Mouse (Mus musculus): ENCODE data around the gene Cdk5rap1. TPM values are rescaled to one million over a fixed set of nuclear protein-coding genes. Genes with fewer than 3 reads are reported as not detected.

Gene Cdk5rap1
- 13.9 and 16.0 TPM in 2 replicates for polyA plus RNA-seq (2016; fragmentation: Nextera tagmentation; extraction: Ambion mirVana)

DNA sequence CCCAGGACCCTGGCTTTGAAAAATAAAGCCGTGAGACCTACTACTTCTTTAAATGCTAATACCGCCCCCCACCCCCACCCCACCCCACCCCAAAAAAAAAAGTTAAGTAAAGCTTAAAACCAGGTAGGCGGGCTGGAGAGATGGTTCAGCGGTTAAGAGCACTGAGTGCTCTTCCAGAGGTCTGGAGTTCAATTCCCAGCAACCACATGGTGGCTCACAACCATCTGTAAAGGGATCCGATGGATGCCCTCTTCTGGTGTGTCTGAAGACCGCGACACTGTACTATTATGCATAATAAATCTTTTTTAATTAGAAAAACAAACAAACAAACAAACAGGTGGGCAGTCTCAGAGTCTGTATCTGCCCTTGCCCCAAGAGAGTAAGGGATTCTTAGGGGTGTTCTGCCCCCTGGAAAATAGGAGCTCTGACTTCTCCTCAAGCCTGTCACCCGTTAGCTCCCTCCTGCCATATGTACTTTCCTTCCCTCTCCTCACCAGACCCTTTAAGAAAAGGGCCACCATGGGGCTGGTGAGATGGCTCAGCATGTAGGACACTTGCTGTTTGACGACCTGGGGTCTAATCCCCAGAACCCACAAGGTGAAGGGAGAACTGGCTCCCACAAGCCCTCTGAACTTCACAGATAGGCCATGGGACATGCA lies at the start of gene Cdk5rap1:
Cdk5rap1 (minus strand) TSS at position 169 of the 659 bp plus-strand sequence.
- no peak for DNase-seq (ENCODE audit: low spot score)
- H3K27ac ChIP-seq: peak within 1 kb of the TSS; percentile 95
- no peaks in the 10 kb centered on the region for H3K9me3 ChIP-seq
- WGBS: 13% methylated on average over 9 of the region's 9 CpGs
- no peaks in the 10 kb centered on the region for H3K27me3 ChIP-seq (ENCODE audit: insufficient read depth, poor library complexity, severe bottlenecking)
- H3K4me3 ChIP-seq: peak within 1 kb of the TSS; percentile 73
- H3K4me1 ChIP-seq (replicated peaks): peaks cover 10% of the 10 kb centered on the region; the same call in 1 of the 2 replicates
- H3K36me3 ChIP-seq: peaks cover 5% of the 10 kb centered on the region

DNA sequence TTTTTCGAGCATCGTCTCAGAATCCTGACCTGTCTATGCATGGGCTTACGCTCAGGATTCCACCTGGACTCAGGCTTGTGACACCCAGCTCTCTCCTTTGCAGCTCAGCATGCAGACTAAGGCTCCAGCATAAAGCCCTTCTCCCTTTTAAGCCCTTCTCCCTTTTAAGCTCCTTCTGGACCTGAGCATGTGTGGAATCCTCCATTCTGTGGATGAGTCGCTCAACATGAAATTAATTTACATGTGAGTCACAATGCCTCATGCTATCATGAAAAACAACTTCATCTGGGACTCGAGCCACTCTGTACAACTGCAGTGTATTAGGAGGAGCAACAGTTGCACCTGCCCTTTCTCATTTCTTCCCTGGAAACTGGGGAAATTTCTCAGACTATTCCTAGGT lies 49.4 kb upstream of the Cdk5rap1 start:
- no peaks in the 10 kb centered on the region for H3K9me3 ChIP-seq
- H3K36me3 ChIP-seq: no peaks in the 10 kb centered on the region
- H3K4me3 ChIP-seq: no peak overlapping the region
- peak overlapping the region; percentile 84 for H3K27ac ChIP-seq
- H3K27me3 ChIP-seq (ENCODE audit: insufficient read depth, poor library complexity, severe bottlenecking): peaks cover 2% of the 10 kb centered on the region
- H3K4me1 ChIP-seq (replicated peaks): peaks cover 40% of the 10 kb centered on the region
- DNase-seq (ENCODE audit: low spot score): no peak
- WGBS: 75% methylated on average over 5 of the region's 5 CpGs

DNA sequence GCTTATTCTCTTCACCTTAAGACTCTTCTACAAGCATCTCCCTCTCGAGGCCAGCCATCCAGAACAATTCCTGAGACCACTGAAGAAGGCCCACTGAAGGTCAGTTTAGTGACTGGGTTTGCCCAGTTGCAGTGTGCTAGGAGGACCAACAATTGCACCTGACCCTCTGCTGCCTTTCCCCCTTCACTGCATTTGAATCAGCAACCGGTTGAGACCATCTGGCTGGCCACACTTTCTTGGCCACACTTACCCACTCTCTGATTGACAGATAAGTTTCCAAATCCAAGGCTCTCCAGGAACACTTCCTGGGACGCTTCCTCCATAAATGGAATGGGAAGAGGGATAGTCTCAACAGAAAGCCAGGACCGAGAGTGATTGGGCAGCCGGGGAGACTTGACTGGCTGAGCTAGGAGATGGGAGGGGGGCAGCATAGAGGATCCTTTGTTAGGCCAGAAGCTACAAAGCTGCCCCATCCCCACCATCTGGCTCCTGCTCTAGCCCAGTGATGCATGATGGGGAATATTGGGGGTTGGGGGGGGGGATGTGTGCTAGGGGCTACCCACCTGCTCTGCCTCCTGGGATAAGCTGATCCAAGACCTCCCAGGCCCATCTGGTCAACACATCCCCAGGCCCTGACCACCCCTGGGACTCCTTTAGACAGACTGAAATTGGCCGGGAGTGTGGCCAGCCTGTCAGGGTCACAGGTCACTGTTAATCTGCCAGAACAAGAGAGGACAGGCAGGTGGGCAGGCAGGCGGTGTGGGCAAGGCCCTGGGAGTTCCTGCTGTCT lies 48.3 kb upstream of the Cdk5rap1 start:
- Histone ChIP-seq H3K9me3 (no peaks in the 10 kb centered on the region), H3K27ac (peak overlapping the region; percentile 84), H3K4me1 (replicated peaks) (peaks cover 30% of the 10 kb centered on the region), H3K36me3 (no peaks in the 10 kb centered on the region), H3K27me3 (ENCODE audit: insufficient read depth, poor library complexity, severe bottlenecking) (no peaks in the 10 kb centered on the region), H3K4me3 (peak overlapping the region; percentile 7; the same call in 1 of the 2 replicates)
- WGBS: 28% methylated on average over 7 of the region's 7 CpGs
- DNase-seq (ENCODE audit: low spot score): peak; percentile 85

DNA sequence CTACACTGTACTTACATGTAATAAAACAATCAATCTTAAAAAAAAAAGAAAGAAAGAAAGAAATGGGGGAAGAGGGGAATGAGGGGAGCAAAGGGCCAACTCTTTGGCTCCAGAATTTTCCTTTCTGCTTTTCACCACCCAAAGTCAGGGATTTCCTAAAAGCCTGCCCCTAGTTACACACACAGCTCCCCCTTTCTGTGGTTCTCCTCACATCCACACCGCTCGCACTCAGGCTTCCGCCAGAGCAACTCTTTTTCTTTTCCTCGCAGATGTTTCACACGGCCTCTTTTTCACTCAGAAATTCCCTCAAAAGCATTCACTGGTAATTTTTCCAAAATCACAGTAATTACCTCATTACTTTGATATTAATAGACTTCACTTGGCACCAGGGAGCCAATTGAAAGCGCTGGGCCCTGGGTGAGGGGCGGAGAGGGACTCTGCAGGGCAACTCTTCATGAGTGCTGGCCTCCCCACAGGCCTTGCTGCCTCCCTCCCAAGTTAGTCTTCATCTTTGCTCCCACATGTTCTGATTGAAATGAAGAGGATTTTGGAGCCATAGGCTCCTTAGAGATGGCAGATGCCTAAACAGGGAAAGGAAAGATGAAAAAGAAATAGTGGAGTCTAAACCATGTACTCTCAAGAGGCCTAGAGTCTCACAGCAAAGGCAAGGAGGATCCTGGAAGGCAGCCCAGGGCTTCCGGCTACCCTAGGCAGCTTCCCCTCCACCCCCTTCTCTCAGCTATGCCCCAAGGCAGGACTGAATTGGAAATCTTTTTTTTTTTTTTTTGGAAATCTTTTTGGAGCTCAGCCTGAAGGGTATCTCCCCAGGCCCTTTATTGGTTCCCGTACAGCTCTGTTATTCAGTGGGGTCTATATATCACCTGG lies 47.1 kb upstream of the Cdk5rap1 start:
- H3K9me3 ChIP-seq: no peaks in the 10 kb centered on the region
- DNase-seq (ENCODE audit: low spot score): no peak
- WGBS: 84% methylated on average over 9 of the region's 9 CpGs
- no peaks in the 10 kb centered on the region for H3K36me3 ChIP-seq
- H3K27me3 ChIP-seq (ENCODE audit: insufficient read depth, poor library complexity, severe bottlenecking): no peaks in the 10 kb centered on the region
- peak overlapping the region; percentile 84 for H3K27ac ChIP-seq
- H3K4me1 ChIP-seq (replicated peaks): peaks cover 26% of the 10 kb centered on the region
- no peak overlapping the region for H3K4me3 ChIP-seq

DNA sequence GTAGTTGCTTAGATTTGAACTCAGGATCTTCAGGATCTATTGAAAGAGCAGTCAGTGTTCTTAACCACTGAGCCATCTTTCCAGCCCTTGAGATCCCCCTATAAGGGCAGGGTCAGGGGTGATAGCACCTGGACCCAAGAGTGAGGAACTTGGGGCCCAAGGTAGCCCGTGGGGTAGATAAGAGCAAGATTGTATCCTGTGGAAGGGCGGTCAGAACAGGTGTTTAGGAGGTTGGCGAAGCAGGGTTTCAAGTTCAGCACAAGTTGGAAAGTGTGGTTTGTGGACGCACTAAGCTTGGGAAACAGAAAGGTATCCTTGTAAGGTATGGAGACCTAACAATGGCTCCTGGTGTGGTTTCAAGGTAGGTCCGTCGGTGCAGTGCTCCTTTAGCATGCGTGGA lies 45.2 kb upstream of the Cdk5rap1 start:
- Histone ChIP-seq H3K36me3 (no peaks in the 10 kb centered on the region), H3K9me3 (no peaks in the 10 kb centered on the region), H3K4me1 (replicated peaks) (peaks cover 26% of the 10 kb centered on the region), H3K27ac (no peak overlapping the region), H3K27me3 (ENCODE audit: insufficient read depth, poor library complexity, severe bottlenecking) (no peaks in the 10 kb centered on the region), H3K4me3 (no peak overlapping the region)
- WGBS: 92% methylated on average over 7 of the region's 7 CpGs
- no peak for DNase-seq (ENCODE audit: low spot score)

DNA sequence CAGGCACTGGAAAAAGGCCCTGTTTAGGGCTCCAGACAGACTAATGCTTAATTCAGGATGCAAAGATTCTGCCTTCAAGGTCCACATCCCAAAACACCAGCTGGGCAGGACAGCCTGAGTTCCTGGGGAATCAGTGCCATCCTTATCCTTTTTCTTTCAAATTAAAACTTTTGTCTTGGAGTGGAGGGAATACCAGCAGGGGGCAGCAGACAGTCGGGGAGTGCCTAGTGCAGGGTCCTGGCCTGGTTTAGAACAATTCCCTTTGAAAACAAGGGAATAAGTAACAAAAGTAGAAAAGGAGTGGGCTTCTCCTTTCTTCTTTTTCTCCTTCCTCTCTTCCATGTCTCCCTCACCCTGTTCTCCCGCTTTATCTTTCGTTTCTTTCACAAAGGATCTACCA lies 44.3 kb upstream of the Cdk5rap1 start:
- WGBS: 8% methylated on average over 3 of the region's 3 CpGs
- H3K27ac ChIP-seq: 0 out of 2 replicates have a peak overlapping the region, but pooled peaks have one; percentile 0
- peaks cover 24% of the 10 kb centered on the region for H3K4me1 ChIP-seq (replicated peaks)
- no peaks in the 10 kb centered on the region for H3K27me3 ChIP-seq (ENCODE audit: insufficient read depth, poor library complexity, severe bottlenecking)
- no peaks in the 10 kb centered on the region for H3K36me3 ChIP-seq
- peak; percentile 73 for DNase-seq (ENCODE audit: low spot score)
- H3K4me3 ChIP-seq: no peak overlapping the region
- H3K9me3 ChIP-seq: no peaks in the 10 kb centered on the region

DNA sequence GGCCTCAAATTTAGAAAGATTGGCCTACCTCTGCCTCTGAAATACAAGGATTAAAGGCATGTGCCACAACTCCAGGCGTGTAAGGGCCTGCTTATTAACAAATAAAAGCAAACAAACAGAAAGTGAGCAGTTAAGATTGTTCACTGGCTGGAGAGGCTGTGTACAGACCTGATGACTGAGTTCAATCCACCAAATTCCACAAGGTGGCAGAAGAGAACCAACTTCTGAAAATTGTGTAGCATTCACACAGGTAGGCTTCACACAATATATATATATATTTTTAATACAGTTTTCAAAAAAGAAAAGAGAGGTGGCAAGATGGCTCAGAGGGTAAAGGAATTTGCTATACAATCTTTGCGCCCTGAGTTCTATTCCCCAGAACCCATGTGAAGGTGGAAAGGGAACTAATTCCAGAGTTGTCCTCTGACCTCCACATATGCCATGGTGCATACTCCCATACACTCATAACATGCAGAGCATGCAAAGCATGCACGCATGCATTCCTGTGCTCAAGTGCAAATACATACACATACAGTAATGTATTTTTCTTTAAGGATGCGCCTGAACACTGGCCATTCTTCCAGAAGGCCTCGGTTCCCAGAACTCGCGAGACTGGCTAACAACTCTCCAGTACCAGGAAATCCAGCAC lies 39.3 kb upstream of the Cdk5rap1 start:
- Histone ChIP-seq H3K36me3 (no peaks in the 10 kb centered on the region), H3K9me3 (no peaks in the 10 kb centered on the region), H3K4me3 (no peak overlapping the region), H3K27me3 (ENCODE audit: insufficient read depth, poor library complexity, severe bottlenecking) (peaks cover 34% of the 10 kb centered on the region), H3K4me1 (replicated peaks) (peaks cover 13% of the 10 kb centered on the region), H3K27ac (no peak overlapping the region)
- WGBS: 68% methylated on average over 7 of the region's 7 CpGs
- no peak for DNase-seq (ENCODE audit: low spot score)

DNA sequence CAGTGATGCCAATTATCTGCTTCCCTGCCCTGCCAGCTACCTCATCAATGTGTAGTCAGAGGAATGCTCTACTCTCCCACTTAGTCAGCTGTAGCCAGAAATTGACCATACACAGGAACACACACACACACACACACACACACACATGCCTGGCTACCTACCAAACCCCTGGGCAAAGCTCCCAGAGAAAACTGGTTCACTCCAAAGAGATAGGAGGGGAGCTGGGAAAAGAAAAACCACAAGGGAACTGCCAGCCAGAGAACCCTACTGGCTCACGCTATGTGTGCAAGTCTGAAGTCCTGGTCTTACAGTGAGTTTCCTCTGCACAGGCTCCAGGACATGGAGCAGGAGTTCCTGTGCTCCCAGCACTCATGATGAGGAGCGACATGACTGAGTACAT lies 37.5 kb upstream of the Cdk5rap1 start:
- H3K4me3 ChIP-seq: no peak overlapping the region
- H3K9me3 ChIP-seq: no peaks in the 10 kb centered on the region
- DNase-seq (ENCODE audit: low spot score): no peak
- peaks cover 46% of the 10 kb centered on the region for H3K27me3 ChIP-seq (ENCODE audit: insufficient read depth, poor library complexity, severe bottlenecking)
- peaks cover 20% of the 10 kb centered on the region for H3K4me1 ChIP-seq (replicated peaks)
- no peak overlapping the region for H3K27ac ChIP-seq
- H3K36me3 ChIP-seq: no peaks in the 10 kb centered on the region
- 72% methylated on average over 2 of the region's 2 CpGs for WGBS

DNA sequence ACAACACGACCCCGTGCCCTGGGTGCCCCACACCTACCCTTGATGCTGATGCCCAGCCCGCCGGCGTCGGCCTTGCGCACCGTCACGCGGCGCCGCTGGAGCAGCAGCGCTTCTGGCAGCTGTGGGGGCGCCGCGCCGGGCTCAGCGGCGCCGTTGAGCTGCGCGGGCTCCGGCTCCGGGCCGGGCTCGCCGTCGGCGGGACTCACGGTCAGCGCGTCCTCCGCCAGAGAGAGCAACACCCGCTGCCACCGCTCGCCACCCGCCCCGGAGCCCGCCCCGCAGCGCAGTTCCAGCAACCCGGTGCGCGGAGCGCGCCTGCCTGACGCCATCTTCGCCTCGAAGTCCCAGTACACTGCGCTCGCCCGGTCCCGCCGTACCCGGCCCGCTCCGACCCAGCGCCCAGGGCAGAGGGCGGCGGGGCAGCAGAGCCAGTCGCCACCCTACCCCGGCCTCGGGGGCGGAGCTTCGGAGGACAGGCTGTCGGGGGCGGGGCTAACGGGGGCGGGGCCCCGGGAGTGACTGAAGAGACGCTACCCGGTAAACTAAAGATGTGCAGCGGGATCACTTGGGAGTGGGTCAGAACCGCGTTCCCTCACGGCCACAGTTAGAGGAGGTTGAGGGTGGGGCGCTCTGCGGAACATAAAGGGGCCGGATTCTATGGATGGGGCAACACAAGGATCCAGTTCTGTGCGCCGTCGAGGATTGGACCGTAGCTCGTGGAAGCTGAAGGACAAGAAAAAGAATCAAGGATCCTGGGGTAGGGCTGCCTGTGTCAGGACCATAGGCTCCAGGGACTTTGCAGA lies 35.0 kb upstream of the Cdk5rap1 start, which contains the start of gene Snta1:
Snta1 (minus strand) TSS at position 457 of the 803 bp plus-strand sequence.
- Histone ChIP-seq H3K27ac (peak within 1 kb of the TSS; percentile 86), H3K9me3 (no peaks in the 10 kb centered on the region), H3K36me3 (no peaks in the 10 kb centered on the region), H3K4me1 (replicated peaks) (peaks cover 20% of the 10 kb centered on the region), H3K27me3 (ENCODE audit: insufficient read depth, poor library complexity, severe bottlenecking) (peaks cover 46% of the 10 kb centered on the region), H3K4me3 (peak within 1 kb of the TSS; percentile 81)
- peak; percentile 82 for DNase-seq (ENCODE audit: low spot score)
- 2% methylated on average over 84 of the region's 84 CpGs for WGBS

DNA sequence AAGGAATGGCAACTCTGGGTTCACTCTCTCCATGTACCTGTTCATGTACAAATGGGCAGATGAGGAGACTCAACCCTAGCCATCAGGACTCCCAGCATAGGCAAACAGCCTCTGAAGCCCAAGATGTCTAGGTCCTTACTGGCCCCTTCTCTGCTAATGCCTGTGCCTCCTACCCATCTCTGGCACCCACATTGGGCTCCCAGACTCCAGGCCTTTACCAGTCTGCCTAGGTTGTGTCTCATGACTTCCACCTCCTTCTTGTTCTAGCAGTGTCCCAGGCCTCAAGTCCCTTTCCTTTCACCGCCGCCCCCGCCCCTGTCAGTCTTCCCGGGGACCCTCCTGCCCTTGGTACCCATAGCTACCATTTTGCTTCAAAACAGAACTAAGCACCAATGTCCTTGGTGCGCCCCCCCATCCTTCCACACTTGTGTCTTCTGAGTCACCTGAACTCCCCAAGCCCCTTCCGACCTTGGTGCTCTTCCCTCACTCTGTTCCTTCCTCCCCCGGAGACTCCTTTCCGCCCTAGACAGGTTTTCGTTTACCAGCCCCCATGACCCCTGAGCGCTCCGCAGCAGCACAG lies 34.3 kb upstream of the Cdk5rap1 start:
- DNase-seq (ENCODE audit: low spot score): no peak
- WGBS: 27% methylated on average over 11 of the region's 11 CpGs
- peak overlapping the region; percentile 81 for H3K4me3 ChIP-seq
- peak overlapping the region; percentile 86 for H3K27ac ChIP-seq
- H3K9me3 ChIP-seq: no peaks in the 10 kb centered on the region
- H3K27me3 ChIP-seq (ENCODE audit: insufficient read depth, poor library complexity, severe bottlenecking): peaks cover 46% of the 10 kb centered on the region
- H3K4me1 ChIP-seq (replicated peaks): peaks cover 20% of the 10 kb centered on the region
- no peaks in the 10 kb centered on the region for H3K36me3 ChIP-seq

DNA sequence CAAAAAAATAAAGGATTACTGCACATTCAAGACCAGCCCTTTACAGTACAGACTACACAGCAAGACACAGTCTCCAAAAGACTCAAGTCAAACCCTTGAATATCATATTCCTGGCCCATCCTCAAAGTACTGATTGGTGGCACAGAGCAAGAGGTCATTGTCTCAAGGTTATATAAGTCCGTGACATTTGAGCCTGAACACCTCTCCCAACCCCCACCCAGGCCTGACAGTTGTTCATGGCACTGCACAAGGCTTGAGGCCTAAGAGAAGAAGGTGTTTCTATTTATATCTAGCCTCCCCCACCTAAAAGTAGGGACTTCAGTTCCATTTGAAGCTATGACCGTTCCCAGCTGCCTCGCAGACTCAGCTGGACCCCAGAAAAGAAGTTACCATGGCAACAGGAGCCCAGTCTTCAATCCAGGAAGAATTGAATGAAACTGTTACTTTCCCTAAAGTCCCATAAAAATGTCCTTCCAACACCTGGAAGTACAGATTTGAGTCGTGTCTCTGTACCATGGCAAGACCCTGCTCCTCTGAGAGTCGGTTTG lies 32.7 kb upstream of the Cdk5rap1 start:
- Histone ChIP-seq H3K4me1 (replicated peaks) (peaks cover 20% of the 10 kb centered on the region), H3K9me3 (no peaks in the 10 kb centered on the region), H3K27ac (no peak overlapping the region), H3K36me3 (no peaks in the 10 kb centered on the region), H3K4me3 (no peak overlapping the region), H3K27me3 (ENCODE audit: insufficient read depth, poor library complexity, severe bottlenecking) (peaks cover 38% of the 10 kb centered on the region)
- no peak for DNase-seq (ENCODE audit: low spot score)
- 68% methylated on average over 5 of the region's 5 CpGs for WGBS

Measured in hindbrain, embryonic 10.5 days (tissue).